Mouse (Mus musculus) brown adipose tissue, adult 24 weeks (tissue): ENCODE data around the gene Trim75. TPM values are rescaled to one million over a fixed set of nuclear protein-coding genes. Genes with fewer than 3 reads are reported as not detected.
A peak's percentile ranks its signal among the peaks of the same experiment; 100 is the strongest.

Experiments used
- H3K27ac ChIP-seq: fragments of 200-500 bp; replicated peaks from 2 replicates; pipeline ENCODE4 v1.5.1; 2012; ENCODE audit warnings: low read depth, mild to moderate bottlenecking, low read length
- H3K4me1 ChIP-seq: fragments of 200-500 bp; 2 replicates; pipeline ENCODE4 v1.6.1; 2012; ENCODE audit warnings: low read length, mixed read lengths; ENCODE audit not compliant: control insufficient read depth, insufficient read depth, insufficient read length
- H3K4me3 ChIP-seq: fragments of 200-500 bp; 2 replicates; pipeline ENCODE4 v1.5.1; 2012; ENCODE audit warnings: low read depth, mild to moderate bottlenecking, low read length, moderate library complexity; ENCODE audit not compliant: insufficient read depth
- polyA plus RNA-seq: library from polyadenylated mRNA; stranded (reverse); fragments of >200 nt; gene quantifications from 2 replicates; pipeline ENCODE4 v1.2.4, GENCODE M21; 2012; ENCODE audit not compliant: missing spikeins, insufficient read depth, insufficient read length

Gene Trim75
- polyA plus RNA-seq, 1 experiment: not detected

DNA sequence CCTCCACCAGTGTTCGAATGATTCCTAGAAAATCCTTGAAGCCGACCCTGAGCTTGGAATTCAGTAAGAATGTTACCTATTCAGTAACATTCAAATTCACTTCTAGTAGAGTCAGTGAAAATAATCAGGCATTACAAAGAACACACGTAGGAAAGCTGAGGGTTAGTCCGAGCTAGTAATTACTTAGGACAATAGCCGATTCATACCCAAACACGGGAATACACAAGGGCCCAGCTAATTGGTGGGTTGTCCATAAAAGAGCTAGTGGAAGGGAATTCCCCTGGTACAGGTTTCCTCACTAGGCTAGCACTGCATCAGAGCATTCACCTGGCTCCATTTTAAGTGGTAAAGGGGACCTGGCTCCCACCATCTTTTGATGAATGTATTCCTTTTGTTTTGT, 35.5 kb downstream of the Trim75 start:
- Histone ChIP-seq H3K27ac (no peak overlapping the region), H3K4me3 (no peak overlapping the region), H3K4me1 (no peaks in the 10 kb centered on the region)

DNA sequence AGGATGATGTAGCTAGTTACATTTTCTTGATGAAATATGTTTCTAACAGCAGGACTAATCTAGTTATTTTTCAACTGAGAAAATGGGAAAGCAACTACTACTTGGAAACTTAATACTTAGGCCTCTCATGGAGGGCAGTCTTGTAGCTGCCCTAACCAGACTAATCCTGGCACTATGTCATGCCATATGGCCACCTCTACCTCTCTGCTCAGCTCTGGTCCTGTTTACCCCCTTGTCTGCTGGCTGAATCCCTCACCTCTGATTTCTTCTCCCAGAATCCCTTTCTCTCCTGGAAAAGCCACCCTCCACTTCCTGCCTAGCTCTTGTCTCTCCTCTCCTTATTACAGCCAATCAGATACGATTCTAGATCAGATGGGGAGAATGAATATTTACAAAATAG, 39.3 kb downstream of the Trim75 start:
- H3K27ac ChIP-seq: no peak overlapping the region
- H3K4me3 ChIP-seq: no peak overlapping the region
- H3K4me1 ChIP-seq: no peaks in the 10 kb centered on the region

- no peaks in the 10 kb centered on the region for H3K4me1 ChIP-seq
- H3K4me3 ChIP-seq: peak overlapping the region; percentile 94
- peak overlapping the region; percentile 88 for H3K27ac ChIP-seq
These were observed 40.0 kb downstream of the Trim75 start for GRCm38 (mm10) chr8:64947698-64948034.

DNA sequence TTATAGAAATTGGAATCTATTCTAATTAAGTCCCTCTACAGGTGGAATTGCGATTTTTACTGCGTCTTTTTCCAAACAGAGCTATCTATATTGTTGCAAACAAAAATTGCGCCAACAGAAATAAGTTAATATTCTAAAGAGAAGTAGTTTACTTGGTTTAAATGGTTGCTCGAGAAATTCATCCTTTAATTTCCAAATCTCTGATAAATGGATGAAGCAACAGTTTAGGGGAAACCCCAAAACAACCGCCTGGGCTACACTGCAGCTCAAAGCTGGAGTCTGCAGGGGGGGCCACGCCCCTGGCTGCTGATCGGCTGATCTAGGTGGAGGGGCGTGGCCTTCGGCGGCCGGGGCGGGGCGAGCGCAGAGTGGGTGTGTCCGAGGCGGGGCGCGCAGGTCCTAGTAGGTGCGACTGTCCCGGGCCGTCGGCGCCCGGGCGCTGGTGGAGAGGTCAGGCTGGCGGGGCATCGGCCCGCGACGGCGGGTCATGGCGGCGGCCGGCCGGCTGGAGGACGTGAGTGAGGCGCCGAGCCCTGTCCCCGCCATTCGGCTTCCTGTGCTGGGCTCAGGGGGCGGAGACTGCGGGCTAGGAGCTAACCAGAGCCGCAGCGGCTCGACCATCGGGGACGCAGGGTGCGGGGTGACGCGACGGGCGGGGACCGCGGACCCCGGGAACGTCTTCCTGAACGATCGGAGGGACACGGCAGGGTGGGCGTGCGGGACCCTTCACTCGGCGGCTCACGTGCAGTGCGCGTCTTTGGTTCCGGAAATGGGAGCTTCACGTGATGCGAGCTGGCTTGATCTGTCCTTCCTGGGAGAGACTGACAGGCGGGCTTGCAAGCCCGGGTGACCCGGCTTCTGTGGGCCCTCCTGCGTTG, 40.6 kb downstream of the Trim75 start, which contains the start of gene Tmem192:
Gene Tmem192, plus strand, starts transcription at position 366 of the 878 bp plus-strand sequence.
- Histone ChIP-seq H3K4me1 (no peaks in the 10 kb centered on the region), H3K27ac (peak within 1 kb of the TSS; percentile 88)

GRCm38 (mm10) chr8:64946441-64946819, 41.2 kb downstream of the Trim75 start:
- Histone ChIP-seq H3K4me1 (no peaks in the 10 kb centered on the region), H3K27ac (no peak overlapping the region), H3K4me3 (peak overlapping the region; percentile 41)

More for the DNA sequence above, 40.6 kb downstream of the Trim75 start, which contains the start of gene Tmem192:
- H3K4me3 ChIP-seq: peak within 1 kb of the TSS; percentile 94

- Histone ChIP-seq H3K4me1 (no peaks in the 10 kb centered on the region), H3K4me3 (no peak overlapping the region), H3K27ac (no peak overlapping the region)
These were observed 42.0 kb downstream of the Trim75 start for GRCm38 (mm10) chr8:64945606-64946005.

- Histone ChIP-seq H3K4me1 (no peaks in the 10 kb centered on the region), H3K4me3 (no peak overlapping the region), H3K27ac (no peak overlapping the region)
These were observed 42.8 kb downstream of the Trim75 start for GRCm38 (mm10) chr8:64944831-64945230.

GRCm38 (mm10) chr8:64942946-64943345, 44.7 kb downstream of the Trim75 start:
- no peak overlapping the region for H3K4me3 ChIP-seq
- H3K27ac ChIP-seq: no peak overlapping the region
- no peaks in the 10 kb centered on the region for H3K4me1 ChIP-seq

- no peak overlapping the region for H3K4me3 ChIP-seq
- H3K27ac ChIP-seq: no peak overlapping the region
- no peaks in the 10 kb centered on the region for H3K4me1 ChIP-seq
These were observed 46.1 kb downstream of the Trim75 start for GRCm38 (mm10) chr8:64941495-64941894.

DNA sequence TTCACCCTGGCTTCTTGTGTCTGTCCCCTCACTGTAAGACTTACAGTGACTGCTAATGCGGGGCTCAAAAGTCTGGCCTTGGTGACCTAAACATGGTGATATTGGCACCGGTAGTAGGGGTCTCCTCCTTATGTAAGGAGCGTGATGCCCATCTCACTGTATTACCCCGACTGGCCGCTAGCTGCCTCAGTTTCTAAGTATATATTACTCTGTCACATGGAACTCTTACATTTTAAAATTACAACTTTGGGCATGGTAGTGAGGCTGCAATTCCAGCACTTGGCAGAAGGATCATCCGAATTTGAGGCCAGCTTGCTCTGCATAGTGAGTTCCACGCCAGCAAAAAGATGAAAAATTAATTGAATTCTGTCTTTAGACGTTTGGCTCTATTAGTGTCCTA, 46.6 kb downstream of the Trim75 start:
- H3K4me3 ChIP-seq: no peak overlapping the region
- H3K27ac ChIP-seq: no peak overlapping the region
- H3K4me1 ChIP-seq: no peaks in the 10 kb centered on the region

- Histone ChIP-seq H3K4me1 (no peaks in the 10 kb centered on the region), H3K27ac (no peak overlapping the region), H3K4me3 (no peak overlapping the region)
These were observed 52.6 kb downstream of the Trim75 start for GRCm38 (mm10) chr8:64934997-64935396.

Other genes with a start within 250 kb of the Trim75 start
- gene Klhl2, start 137.8 kb downstream of the Trim75 start, polyA plus RNA-seq: 21.9 and 30.3 TPM in 2 replicates
- 29.4 and 47.0 TPM in 2 replicates for gene Tmem192, start 40.6 kb downstream of the Trim75 start, polyA plus RNA-seq
- not detected in 2 replicates for gene Trim61, start 30.7 kb upstream of the Trim75 start, polyA plus RNA-seq
- gene Trim60, start 30.8 kb upstream of the Trim75 start, polyA plus RNA-seq: not detected in 2 replicates
- gene Apela, start 49.5 kb upstream of the Trim75 start, polyA plus RNA-seq: not detected in 2 replicates
- gene Gm10663, start 87.2 kb upstream of the Trim75 start, polyA plus RNA-seq: not detected in 2 replicates
- not detected in 2 replicates for gene BC030870, start 141.7 kb upstream of the Trim75 start, polyA plus RNA-seq